ENCODE assay signal across 11 mouse cellular contexts in genomic region chr10:125970500-125970899, GRCm38 (mm10). TPM values are rescaled to one million over a fixed set of nuclear protein-coding genes. Genes with fewer than 3 reads are reported as not detected.
DNase-seq lines count a peak whose midpoint lies in the region; ATAC-seq and TF ChIP-seq lines count a peak whose summit lies in the region.
"Had no signal": no experiment of that assay in that cellular context is flagged by ENCODE, and none has a peak within 500 bp of the region (broad histone marks: within the 10 kb centered on the region; RNA-seq: fewer than 3 reads in every experiment).

No protein-coding gene starts in this region.

- no peaks in the 10 kb centered on the region for H3K9me3 ChIP-seq in heart, embryonic 12.5 days (replicated peaks)
- no peaks in the 10 kb centered on the region for H3K9me3 ChIP-seq in forebrain, embryonic 11.5 days (ENCODE audit: control insufficient read depth, low read length)
- H3K9me3 ChIP-seq: heart, embryonic 15.5 days had no signal

- no peak for ATAC-seq in heart, embryonic 12.5 days (ENCODE audit: insufficient number of reproducible peaks, low FRiP score)
- ATAC-seq in forebrain, embryonic 11.5 days (replicated peaks; ENCODE audit: low FRiP score): no peak

- no peak overlapping the region for H3K4me3 ChIP-seq in heart, embryonic 12.5 days
- peak overlapping the region; percentile 10 for H3K4me3 ChIP-seq in embryonic fibroblast, embryonic 13.5 days (ENCODE audit: insufficient read depth, low read length)
- no peak overlapping the region for H3K4me3 ChIP-seq in forebrain, embryonic 11.5 days (ENCODE audit: low read depth, low read length)
- H3K4me3 ChIP-seq: heart, embryonic 15.5 days had no signal

- 40% methylated on average over 4 of the region's 4 CpGs for WGBS in heart, embryonic 12.5 days
- WGBS in forebrain, embryonic 11.5 days: 58% methylated on average over 4 of the region's 4 CpGs

- TF ChIP-seq CTCF in embryonic fibroblast, embryonic 13.5 days (IDR thresholded peaks at IDR 0.05; ENCODE audit: borderline replicate concordance, insufficient read depth, low read length): no peak

- peak; percentile 21 for DNase-seq in heart, postnatal 4 days
- peak; percentile 87 for DNase-seq in NIH3T3 (ENCODE audit: low read depth)
- DNase-seq in kidney, postnatal 4 days: peak; percentile 51 to 69
- DNase-seq in forebrain, embryonic 11.5 days (ENCODE audit: low spot score): no peak
- no peak for DNase-seq in left cerebral cortex, adult 8-10 months (ENCODE audit: low spot score in 2 of 2)
- no peak for DNase-seq in frontal cortex, postnatal 36 days (ENCODE audit: low spot score in 2 of 2)
- DNase-seq: cerebellum, postnatal 14 days; left cerebral cortex, postnatal 4 days had no signal

- no peak for TF ChIP-seq POLR2A in embryonic fibroblast, embryonic 13.5 days (IDR thresholded peaks at IDR 0.05; ENCODE audit: low read depth, low read length)

- H3K9ac ChIP-seq in heart, embryonic 12.5 days: no peak overlapping the region
- H3K9ac ChIP-seq in forebrain, embryonic 11.5 days (ENCODE audit: low read length): no peak overlapping the region
- H3K9ac ChIP-seq: heart, embryonic 15.5 days had no signal

- no peaks in the 10 kb centered on the region for H3K36me3 ChIP-seq in heart, embryonic 12.5 days
- H3K36me3 ChIP-seq in forebrain, embryonic 11.5 days (ENCODE audit: control insufficient read depth, insufficient read depth, low read length): no peaks in the 10 kb centered on the region
- H3K36me3 ChIP-seq: heart, embryonic 15.5 days had no signal

- H3K4me2 ChIP-seq in heart, embryonic 12.5 days: no peak overlapping the region
- H3K4me2 ChIP-seq in forebrain, embryonic 11.5 days (ENCODE audit: low read depth, low read length, severe bottlenecking): no peak overlapping the region
- H3K4me2 ChIP-seq: heart, embryonic 15.5 days had no signal

- no peak overlapping the region for H3K27ac ChIP-seq in heart, embryonic 12.5 days (ENCODE audit: poor library complexity, severe bottlenecking)
- peak overlapping the region; percentile 81 for H3K27ac ChIP-seq in embryonic fibroblast, embryonic 13.5 days (ENCODE audit: insufficient read depth, low read length)
- no peak overlapping the region for H3K27ac ChIP-seq in forebrain, embryonic 11.5 days (ENCODE audit: low read depth, low read length)
- H3K27ac ChIP-seq: heart, embryonic 15.5 days had no signal

- 0 out of 2 replicates have a peak, but pooled peaks cover 3% of the 10 kb centered on the region for H3K4me1 ChIP-seq in heart, embryonic 12.5 days (replicated peaks)
- peaks cover 14% of the 10 kb centered on the region for H3K4me1 ChIP-seq in embryonic fibroblast, embryonic 13.5 days (ENCODE audit: control insufficient read depth, insufficient read depth, low read length)
- H3K4me1 ChIP-seq in forebrain, embryonic 11.5 days (replicated peaks; ENCODE audit: control insufficient read depth, insufficient read depth, low read length): peaks cover 13% of the 10 kb centered on the region; the same call in 1 of the 2 replicates

- peaks cover 32% of the 10 kb centered on the region for H3K27me3 ChIP-seq in heart, embryonic 12.5 days (replicated peaks)
- H3K27me3 ChIP-seq in forebrain, embryonic 11.5 days (ENCODE audit: control insufficient read depth, insufficient read depth, low read length): no peaks in the 10 kb centered on the region; the same call in 1 of the 2 replicates

RNA-seq across cellular contexts. Expression of gene Lrig3, which starts 4.5 kb away (rescaled TPM):
- 1 to 10 TPM; 3.5 to 4.0 TPM for total RNA-seq in heart, postnatal 4 days (2021)
- polyA plus RNA-seq in heart, embryonic 12.5 days (2016; fragmentation: Nextera tagmentation; extraction: Ambion mirVana): 1.8 and 2.0 TPM in 2 replicates
- 25.8 and 47.7 TPM in 2 replicates for polyA plus RNA-seq in embryonic fibroblast, embryonic 13.5 days (2011; ENCODE audit: insufficient read length, low read depth, missing spikeins)
- polyA plus RNA-seq in forebrain, embryonic 11.5 days (2014; fragmentation: Nextera tagmentation; extraction: Ambion mirVana): 10.9 and 11.2 TPM in 2 replicates
- 1 to 10 TPM; 3.3 to 5.7 (median 4.1) TPM for total RNA-seq in left cerebral cortex, adult 8-10 months (2022)

Comparison
In these comparisons a context has a peak if more than half of its experiments do, and no peak if none do; other contexts are left out.
1. DNase-seq: peak in heart, postnatal 4 days (single experiment), NIH3T3 (single experiment) and kidney, postnatal 4 days (2 of 2); none in forebrain, embryonic 11.5 days (single experiment), left cerebral cortex, adult 8-10 months (0 of 2) and frontal cortex, postnatal 36 days (0 of 2).